In the genomic region with DNA sequence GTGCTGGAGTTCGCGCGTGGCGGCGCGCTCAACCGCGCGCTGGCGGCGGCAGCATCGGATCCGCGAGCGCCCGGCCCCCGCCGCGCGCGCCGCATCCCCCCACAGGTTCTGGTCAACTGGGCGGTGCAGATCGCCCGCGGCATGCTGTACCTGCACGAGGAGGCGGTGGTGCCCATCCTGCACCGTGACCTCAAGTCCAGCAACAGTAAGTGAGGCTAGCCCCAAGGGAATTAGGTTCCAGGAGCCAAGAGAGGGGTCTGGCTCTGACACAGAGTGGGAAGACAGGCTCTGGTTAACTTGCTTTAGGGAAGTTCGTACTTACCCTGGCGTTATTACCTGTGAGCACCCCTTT, we compare ENCODE assay signal across 10 mouse cellular contexts. TPM values are rescaled to one million over a fixed set of nuclear protein-coding genes. Genes with fewer than 3 reads are reported as not detected.
DNase-seq lines count a peak whose midpoint lies in the region; ATAC-seq lines count a peak whose summit lies in the region.
"Had no signal": no experiment of that assay in that cellular context is flagged by ENCODE, and none has a peak within 500 bp of the region (broad histone marks: within the 10 kb centered on the region; RNA-seq: fewer than 3 reads in every experiment).

No protein-coding gene starts in this region.

- H3K4me2 ChIP-seq in heart, embryonic 14.5 days (ENCODE audit: low read length), result peak overlapping the region; percentile 99
- peak overlapping the region; percentile 100 for H3K4me2 ChIP-seq in embryonic facial prominence, embryonic 12.5 days (replicated peaks)
- H3K4me2 ChIP-seq in intestine, embryonic 16.5 days (ENCODE audit: low read depth, low read length), result peak overlapping the region; percentile 91
- peak overlapping the region; percentile 95 for H3K4me2 ChIP-seq in midbrain, embryonic 14.5 days (ENCODE audit: low read length)

- peaks cover 2 to 9% of the 10 kb centered on the region in 2 experiments; a peak in 3 of 4 replicates for H3K4me1 ChIP-seq in heart, embryonic 14.5 days (ENCODE audit: control insufficient read depth in 2 of 2, insufficient read depth in 2 of 2, low read length in 2 of 2)
- peaks cover 12% of the 10 kb centered on the region; the same call in 1 of the 2 replicates for H3K4me1 ChIP-seq in embryonic facial prominence, embryonic 12.5 days
- peaks cover 21% of the 10 kb centered on the region for H3K4me1 ChIP-seq in intestine, embryonic 16.5 days (ENCODE audit: control insufficient read depth, insufficient read depth, low read length)
- H3K4me1 ChIP-seq in midbrain, embryonic 14.5 days (ENCODE audit: control insufficient read depth, insufficient read depth, low read length), result 0 out of 2 replicates have a peak, but pooled peaks cover 11% of the 10 kb centered on the region

- no peak for DNase-seq in heart, postnatal 36 days
- no peak for DNase-seq in midbrain, embryonic 14.5 days
- no peak for DNase-seq in thymus, postnatal 25 days
- DNase-seq in cerebellum, postnatal 25 days, result no peak
- no peak for DNase-seq in right cerebral cortex, postnatal 36 days (ENCODE audit: low spot score in 2 of 2)
- DNase-seq: thymus, postnatal 36 days had no signal

- ATAC-seq in heart, embryonic 14.5 days (ENCODE audit: insufficient number of reproducible peaks, insufficient read depth, low FRiP score, low read depth), result no peak
- ATAC-seq in embryonic facial prominence, embryonic 12.5 days (ENCODE audit: insufficient number of reproducible peaks, insufficient read depth, low FRiP score, low TSS enrichment), result no peak
- ATAC-seq in intestine, embryonic 16.5 days, result no peak
- ATAC-seq in midbrain, embryonic 14.5 days (ENCODE audit: low FRiP score, low TSS enrichment), result no peak

- 4% methylated on average over 31 of the region's 31 CpGs for WGBS in heart, embryonic 14.5 days
- 2% methylated on average over 31 of the region's 31 CpGs for WGBS in embryonic facial prominence, embryonic 12.5 days
- WGBS in intestine, embryonic 16.5 days, result 1% methylated on average over 31 of the region's 31 CpGs
- 3% methylated on average over 31 of the region's 31 CpGs for WGBS in midbrain, embryonic 14.5 days

- peak overlapping the region; percentile 68 for H3K9ac ChIP-seq in heart, embryonic 14.5 days (ENCODE audit: low read length)
- peak overlapping the region; percentile 51 for H3K9ac ChIP-seq in embryonic facial prominence, embryonic 12.5 days
- H3K9ac ChIP-seq in intestine, embryonic 16.5 days (ENCODE audit: low read depth, low read length), result peak overlapping the region; percentile 77
- H3K9ac ChIP-seq in midbrain, embryonic 14.5 days (replicated peaks; ENCODE audit: low read length), result peak overlapping the region; percentile 53; the same call in 1 of the 2 replicates

- no peaks in the 10 kb centered on the region for H3K36me3 ChIP-seq in heart, embryonic 14.5 days (ENCODE audit: control insufficient read depth, insufficient read depth, low read length)
- H3K36me3 ChIP-seq in embryonic facial prominence, embryonic 12.5 days, result no peaks in the 10 kb centered on the region
- no peaks in the 10 kb centered on the region for H3K36me3 ChIP-seq in intestine, embryonic 16.5 days (ENCODE audit: control insufficient read depth, insufficient read depth, low read length)
- H3K36me3 ChIP-seq in midbrain, embryonic 14.5 days (ENCODE audit: control insufficient read depth, insufficient read depth, low read length), result no peaks in the 10 kb centered on the region

- intact Hi-C loops in heart, postnatal 36 days (cut with DNase I), result no loop called here

- H3K4me3 ChIP-seq in heart, embryonic 14.5 days (ENCODE audit: control insufficient read depth in 1 of 2, insufficient read depth in 1 of 2, low read depth in 1 of 2, low read length in 2 of 2), result peak overlapping the region; percentile 51 to 61
- peak overlapping the region; percentile 58 for H3K4me3 ChIP-seq in embryonic facial prominence, embryonic 12.5 days
- peak overlapping the region; percentile 71 for H3K4me3 ChIP-seq in intestine, embryonic 16.5 days (ENCODE audit: low read length)
- H3K4me3 ChIP-seq in midbrain, embryonic 14.5 days (replicated peaks; ENCODE audit: low read depth, low read length), result peak overlapping the region; percentile 49

- H3K9me3 ChIP-seq in heart, embryonic 14.5 days (ENCODE audit: control insufficient read depth, low read length), result 0 out of 2 replicates have a peak, but pooled peaks cover 3% of the 10 kb centered on the region
- no peaks in the 10 kb centered on the region for H3K9me3 ChIP-seq in embryonic facial prominence, embryonic 12.5 days
- H3K9me3 ChIP-seq in intestine, embryonic 16.5 days (ENCODE audit: control insufficient read depth, low read length), result no peaks in the 10 kb centered on the region; the same call in 1 of the 2 replicates
- H3K9me3 ChIP-seq in midbrain, embryonic 14.5 days (ENCODE audit: control insufficient read depth, low read length), result no peaks in the 10 kb centered on the region

- peaks cover 56% of the 10 kb centered on the region for H3K27me3 ChIP-seq in heart, embryonic 14.5 days (ENCODE audit: control insufficient read depth, insufficient read depth, low read length)
- peaks cover 69% of the 10 kb centered on the region for H3K27me3 ChIP-seq in embryonic facial prominence, embryonic 12.5 days
- H3K27me3 ChIP-seq in intestine, embryonic 16.5 days (replicated peaks; ENCODE audit: control insufficient read depth, insufficient read depth, low read length), result peaks cover 28% of the 10 kb centered on the region
- peaks cover 44% of the 10 kb centered on the region for H3K27me3 ChIP-seq in midbrain, embryonic 14.5 days (ENCODE audit: control insufficient read depth, insufficient read depth, low read length)

- H3K27ac ChIP-seq in heart, embryonic 14.5 days (replicated peaks in 1 of 2; ENCODE audit: control insufficient read depth in 1 of 2, insufficient read depth in 1 of 2, low read depth in 2 of 2, low read length in 2 of 2), result no peak overlapping the region
- H3K27ac ChIP-seq in embryonic facial prominence, embryonic 12.5 days, result no peak overlapping the region
- H3K27ac ChIP-seq in intestine, embryonic 16.5 days (ENCODE audit: low read length), result peak overlapping the region; percentile 87
- no peak overlapping the region for H3K27ac ChIP-seq in midbrain, embryonic 14.5 days (replicated peaks; ENCODE audit: low read depth, low read length)

RNA-seq across cellular contexts. Expression of a gene that starts 1.0 kb away (rescaled TPM):
- polyA plus RNA-seq in heart, embryonic 14.5 days (2014; fragmentation: Nextera tagmentation; extraction: Ambion mirVana), result 0.04 and 0.13 TPM in 2 replicates
- total RNA-seq in heart, postnatal 36 days (2021), result under 1 TPM; 0.76 to 0.97 TPM
- 0.10 and 0.18 TPM in 2 replicates for polyA plus RNA-seq in embryonic facial prominence, embryonic 12.5 days (2016; fragmentation: Nextera tagmentation; extraction: Ambion mirVana)
- polyA plus RNA-seq in intestine, embryonic 16.5 days (2015; fragmentation: Nextera tagmentation; extraction: Ambion mirVana), result 2.8 and 3.8 TPM in 2 replicates
- polyA plus RNA-seq in midbrain, embryonic 14.5 days (2014; fragmentation: Nextera tagmentation; extraction: Ambion mirVana), result 0.63 and 0.90 TPM in 2 replicates
- total RNA-seq: MEL had no signal

RNA-seq across cellular contexts. Expression of a gene that starts 13.1 kb away (rescaled TPM):
- 0.11 TPM in 1 of 2 replicates, not detected in the other for polyA plus RNA-seq in heart, embryonic 14.5 days (2014; fragmentation: Nextera tagmentation; extraction: Ambion mirVana)
- total RNA-seq in heart, postnatal 36 days (2021), result under 1 TPM; 0.46 to 0.89 TPM
- 0.29 and 0.31 TPM in 2 replicates for polyA plus RNA-seq in embryonic facial prominence, embryonic 12.5 days (2016; fragmentation: Nextera tagmentation; extraction: Ambion mirVana)
- polyA plus RNA-seq in intestine, embryonic 16.5 days (2015; fragmentation: Nextera tagmentation; extraction: Ambion mirVana), result 0.10 TPM in 2 replicates
- polyA plus RNA-seq in midbrain, embryonic 14.5 days (2014; fragmentation: Nextera tagmentation; extraction: Ambion mirVana), result 3.9 and 4.5 TPM in 2 replicates
- total RNA-seq: MEL had no signal
